Mouse (Mus musculus): ENCODE measurements around the gene Irak3.

The Irak3 gene

DNA sequence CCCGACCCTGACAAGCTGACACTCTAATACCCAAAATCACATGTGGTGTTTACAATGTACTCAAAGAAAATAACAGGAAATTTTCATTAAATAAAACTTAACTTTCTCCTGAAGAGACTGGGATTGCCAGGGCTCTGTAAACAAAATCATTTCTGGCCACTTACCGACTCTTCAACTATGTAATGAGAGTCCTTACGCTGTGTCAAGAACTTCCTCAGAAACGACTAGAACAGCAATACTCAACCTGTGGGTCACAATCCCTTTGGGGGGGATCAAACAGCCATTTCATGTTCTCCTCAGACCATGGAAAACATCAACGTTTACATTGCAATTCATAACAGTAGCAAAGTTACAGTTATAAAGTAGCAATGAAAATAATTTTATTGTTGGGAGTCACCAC, 104.4 kb downstream of the Irak3 start:
- no peak for DNase-seq (ENCODE audit: low spot score)

DNA sequence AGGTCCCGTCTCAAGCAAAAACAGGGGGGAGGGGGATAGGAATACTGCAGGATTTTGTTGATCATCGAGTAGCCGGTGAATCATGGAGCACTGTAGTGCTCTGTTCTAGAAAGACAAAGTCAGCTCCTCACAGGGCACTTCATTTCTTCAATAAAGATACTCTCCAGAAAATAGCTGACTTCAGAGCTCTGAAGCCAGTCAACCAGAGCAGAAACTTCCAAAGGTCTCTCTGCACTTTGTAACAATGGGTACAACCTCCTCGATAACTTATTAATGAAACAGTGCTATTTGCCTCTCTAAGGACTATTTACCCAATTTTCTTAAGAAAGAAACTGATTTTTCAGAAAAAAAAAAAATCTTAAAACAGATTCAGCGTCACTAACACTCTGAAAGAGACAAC, 106.2 kb downstream of the Irak3 start:
- DNase-seq (ENCODE audit: low spot score): no peak

DNA sequence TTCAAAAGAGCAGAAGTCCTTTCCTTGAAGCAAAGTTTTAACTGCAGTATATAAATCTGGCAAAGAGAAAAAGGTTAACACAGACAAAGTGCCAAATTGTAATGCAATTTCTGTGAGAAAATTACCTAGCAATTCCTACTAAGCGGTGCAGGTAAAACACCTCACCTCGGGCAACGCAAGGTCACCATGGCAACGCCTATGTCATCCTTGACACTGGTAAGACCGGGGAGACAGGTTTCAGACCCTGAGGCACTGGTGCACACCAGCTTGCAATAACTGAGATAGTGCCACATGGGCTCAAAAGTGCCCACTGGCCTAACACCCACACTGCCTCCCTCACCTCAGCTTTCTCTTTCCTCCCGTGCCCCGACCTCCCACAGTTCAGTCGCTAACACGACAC, 106.8 kb downstream of the Irak3 start:
- no peak for DNase-seq (ENCODE audit: low spot score)

DNA sequence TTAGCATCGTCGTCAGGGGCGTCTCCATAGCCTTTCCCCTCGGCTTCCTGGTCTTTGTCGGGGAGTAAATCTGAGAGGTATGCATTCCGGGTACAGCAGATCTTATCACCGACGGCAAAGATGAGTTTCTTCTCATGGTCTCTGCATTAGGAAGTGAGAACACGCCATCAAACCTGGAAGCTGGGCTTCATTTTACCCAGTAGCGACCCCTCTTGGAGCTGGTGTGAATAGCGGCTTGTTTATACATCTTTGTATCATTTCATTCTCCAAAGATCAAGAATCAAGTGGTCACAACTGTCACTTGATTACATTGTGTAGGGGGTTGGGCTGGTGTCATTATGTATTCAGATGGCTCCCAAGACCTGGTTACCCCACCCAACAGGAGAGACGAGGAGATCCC, 109.4 kb downstream of the Irak3 start:
- no peak for DNase-seq (ENCODE audit: low spot score)
